Mouse (Mus musculus): ENCODE data around the gene Spn.
"Not testable (repeated sequence)": the region's sequence is repeated elsewhere in the genome, so short reads cannot be mapped to it uniquely, and the experiment has no call there.

The Spn gene

DNA sequence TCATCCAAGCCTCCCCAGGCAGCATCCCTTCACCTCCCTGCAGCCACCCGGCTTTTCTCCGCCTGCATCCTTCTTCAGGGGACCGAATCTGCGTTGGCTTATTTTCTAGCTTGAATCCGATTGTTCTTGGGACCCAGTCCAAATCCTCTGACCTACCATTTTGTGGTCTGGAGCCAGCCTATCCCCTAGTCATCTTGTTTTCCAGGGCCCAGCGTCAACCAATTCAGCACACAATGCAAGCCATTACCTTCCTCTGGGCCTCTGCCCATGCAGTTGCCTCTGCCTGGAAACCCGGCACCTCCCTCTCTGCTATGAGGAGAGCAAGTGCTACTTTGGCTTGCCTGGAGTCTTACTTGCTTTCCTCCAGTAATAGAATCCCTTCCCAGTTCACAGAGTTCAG lies 32.1 kb downstream of the Spn start:
- no peak for DNase-seq (ENCODE audit: low read depth, low spot score)

DNA sequence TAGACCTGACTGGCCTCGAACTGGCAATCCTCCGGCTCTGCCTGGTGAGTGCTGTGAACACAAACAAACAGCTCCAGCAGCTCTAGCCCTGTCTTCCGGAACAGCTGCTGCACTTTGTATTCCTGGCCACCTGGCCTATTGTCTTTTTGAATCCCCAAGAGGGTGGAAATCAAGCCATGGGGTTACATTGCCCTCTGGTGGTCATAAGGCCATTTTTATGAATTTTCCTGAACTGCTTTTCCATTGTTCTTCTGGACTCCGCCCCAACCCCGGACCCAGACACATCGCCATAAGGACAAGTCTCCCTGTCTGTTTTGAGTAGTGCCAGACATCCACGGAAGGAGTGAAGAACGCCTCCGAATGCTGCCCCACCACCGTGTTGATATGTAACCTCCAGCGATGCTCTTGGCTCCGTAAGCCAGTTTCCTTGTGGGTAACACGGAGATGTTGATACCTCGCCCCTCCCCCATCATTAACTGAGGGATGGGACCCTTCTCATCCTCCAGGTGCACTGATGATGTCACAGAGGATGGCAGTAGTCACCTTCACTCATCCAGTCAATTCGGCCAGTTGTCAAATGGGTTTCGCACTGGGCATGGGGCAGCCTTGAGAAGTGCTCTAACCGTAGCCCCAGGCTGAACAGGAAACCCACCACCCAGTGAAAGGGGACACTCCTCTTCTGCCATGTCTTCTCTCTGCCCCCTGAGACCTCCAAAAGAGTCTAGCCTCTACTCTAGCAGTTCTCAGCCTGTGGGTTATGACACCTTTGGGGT lies 32.9 kb downstream of the Spn start:
- DNase-seq (ENCODE audit: low read depth, low spot score), result peak; percentile 60

DNA sequence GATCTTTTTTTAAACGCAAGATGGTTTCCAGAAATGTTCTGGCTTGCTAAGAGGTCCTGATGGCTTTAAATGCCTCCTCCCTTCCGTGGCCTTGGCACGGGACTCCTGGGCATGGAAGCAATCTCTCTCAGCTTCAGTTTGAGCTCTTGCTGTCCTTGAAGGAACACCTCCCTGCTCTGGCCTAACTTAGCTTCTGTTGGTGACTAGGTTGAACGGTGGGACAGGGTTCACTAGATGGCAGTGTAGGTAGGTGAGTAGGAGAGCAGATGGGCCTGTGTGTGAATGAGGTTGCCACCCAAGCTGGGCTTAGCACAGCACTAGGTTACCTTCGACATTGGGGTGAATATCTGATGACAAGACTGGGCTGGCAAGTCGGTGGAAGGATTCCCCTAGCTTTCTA lies 33.7 kb downstream of the Spn start:
- no peak for DNase-seq (ENCODE audit: low read depth, low spot score)

DNA sequence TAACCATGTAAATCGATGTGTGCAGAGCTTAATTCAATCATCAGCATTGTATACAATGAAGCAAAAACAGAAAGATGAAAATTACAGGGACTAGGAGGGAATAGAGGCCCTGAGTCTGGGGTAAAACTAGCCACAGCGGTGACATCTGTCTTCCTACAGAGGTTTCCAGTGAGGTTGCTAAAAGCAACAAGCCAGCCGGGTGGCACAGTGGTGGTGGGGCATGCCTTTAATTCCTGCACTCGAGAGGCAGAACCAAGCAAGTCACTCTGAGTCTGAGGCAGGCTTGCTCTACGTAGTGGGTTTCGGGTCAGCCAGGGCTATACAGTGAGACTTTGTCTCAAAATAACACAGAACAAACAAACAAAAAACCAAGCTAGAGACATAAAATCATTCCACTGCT lies 35.5 kb downstream of the Spn start:
- no peak for DNase-seq (ENCODE audit: low read depth, low spot score)

DNA sequence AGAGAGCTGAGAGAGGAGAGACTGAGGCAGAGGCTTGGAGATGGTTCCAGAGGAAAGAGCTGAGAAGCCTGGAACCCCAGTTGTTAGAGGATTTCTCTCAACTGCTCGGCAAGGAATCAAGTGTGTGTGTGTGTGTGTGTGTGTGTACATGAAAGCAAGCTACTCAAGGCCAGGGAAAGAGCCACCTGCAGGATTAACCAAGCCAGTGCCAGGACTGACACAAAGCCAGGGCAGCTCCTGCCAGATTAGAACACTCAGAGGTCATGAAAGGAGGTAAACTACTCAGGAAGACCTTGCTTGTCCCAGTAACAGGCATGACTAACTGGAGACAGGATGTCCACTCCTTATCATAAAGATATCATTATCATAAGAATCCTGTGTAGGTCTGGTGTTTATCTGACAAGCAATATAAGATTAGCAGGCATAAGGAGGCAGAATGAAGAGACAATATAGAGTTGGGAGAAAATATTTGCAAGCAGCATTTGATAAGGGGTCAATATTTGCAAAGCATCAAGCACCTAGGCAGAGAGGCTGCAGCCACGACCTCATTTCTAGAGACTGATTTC lies 36.1 kb downstream of the Spn start:
- DNase-seq (ENCODE audit: low read depth, low spot score), result no peak

DNA sequence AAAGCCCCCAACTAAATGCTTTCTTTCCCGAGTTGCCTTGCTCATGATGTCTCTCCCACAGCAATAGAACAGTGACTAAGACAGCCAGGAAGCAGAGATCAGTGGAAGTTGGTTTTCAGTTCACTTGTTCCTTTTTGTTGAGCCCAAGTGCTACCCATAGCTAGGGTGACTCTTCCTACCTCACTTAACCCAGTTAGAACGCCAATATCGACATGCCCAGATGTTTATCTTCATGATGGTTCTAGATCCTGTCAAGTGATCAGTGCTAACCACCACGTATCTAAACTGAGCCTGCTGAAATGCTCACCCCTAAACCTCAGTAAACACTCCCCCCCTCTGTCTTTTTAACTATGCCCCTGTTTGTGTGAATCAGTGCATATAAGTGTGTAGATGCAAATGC lies 38.1 kb downstream of the Spn start:
- no peak for DNase-seq (ENCODE audit: low read depth, low spot score)

DNA sequence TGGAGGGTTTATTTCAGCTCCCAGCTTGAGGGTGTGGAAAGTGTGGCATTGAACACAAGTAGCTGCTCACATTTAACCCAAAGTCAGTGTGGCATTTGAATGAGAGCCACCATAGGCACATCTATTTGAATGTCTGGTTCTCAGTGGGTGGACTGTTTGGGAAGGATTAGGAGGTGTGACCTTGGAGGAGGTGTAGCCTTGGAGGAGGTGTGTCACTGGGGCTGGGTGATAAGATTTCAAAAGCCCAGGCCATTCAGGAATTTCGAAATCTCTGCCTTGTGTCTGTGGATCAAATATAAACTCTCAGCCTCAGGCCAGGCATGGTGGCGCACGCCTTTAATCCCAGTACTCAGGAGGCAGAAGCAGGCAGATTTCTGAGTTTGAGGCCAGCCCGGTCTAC lies 38.7 kb downstream of the Spn start:
- no peak for DNase-seq (ENCODE audit: low read depth, low spot score)

DNA sequence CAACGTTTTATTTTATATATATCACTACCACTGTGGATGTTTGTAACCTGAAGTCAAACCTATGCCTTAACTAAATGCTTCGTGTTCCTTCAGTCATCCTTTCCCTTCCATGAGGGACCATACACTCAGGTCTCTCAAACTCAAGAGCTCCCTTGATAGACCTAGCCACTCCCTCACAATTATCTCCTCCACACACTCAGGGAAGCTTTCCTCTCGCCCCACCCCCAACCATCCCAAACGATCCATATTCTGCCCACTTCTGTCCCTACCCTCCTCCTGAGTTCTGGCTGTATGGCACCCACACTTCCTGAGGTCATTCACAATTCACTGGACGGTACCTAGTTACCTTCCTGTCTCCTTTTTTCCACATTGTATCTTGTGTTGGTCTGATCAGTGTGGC lies 39.1 kb downstream of the Spn start:
- DNase-seq (ENCODE audit: low read depth, low spot score), result no peak

DNA sequence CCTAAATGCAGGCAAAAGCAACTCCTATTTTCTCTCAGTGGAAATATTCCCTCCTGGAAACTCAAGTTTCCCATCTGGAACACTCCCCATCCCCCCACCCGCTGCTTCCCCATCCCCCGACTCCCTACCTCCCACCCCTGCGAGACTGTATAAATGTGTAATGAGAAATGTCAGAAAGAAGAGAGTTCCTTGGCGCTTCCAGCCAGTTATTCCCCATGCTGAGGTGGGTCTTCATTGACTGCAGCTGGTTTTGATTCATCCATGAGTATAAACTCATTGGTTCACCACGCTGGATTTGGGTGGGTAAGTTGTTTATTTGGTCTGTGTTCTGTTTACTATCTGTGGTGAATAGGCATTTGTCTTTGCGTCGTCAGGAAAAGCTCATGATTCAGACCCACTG lies 41.2 kb downstream of the Spn start:
- DNase-seq (ENCODE audit: low read depth, low spot score), result no peak

DNA sequence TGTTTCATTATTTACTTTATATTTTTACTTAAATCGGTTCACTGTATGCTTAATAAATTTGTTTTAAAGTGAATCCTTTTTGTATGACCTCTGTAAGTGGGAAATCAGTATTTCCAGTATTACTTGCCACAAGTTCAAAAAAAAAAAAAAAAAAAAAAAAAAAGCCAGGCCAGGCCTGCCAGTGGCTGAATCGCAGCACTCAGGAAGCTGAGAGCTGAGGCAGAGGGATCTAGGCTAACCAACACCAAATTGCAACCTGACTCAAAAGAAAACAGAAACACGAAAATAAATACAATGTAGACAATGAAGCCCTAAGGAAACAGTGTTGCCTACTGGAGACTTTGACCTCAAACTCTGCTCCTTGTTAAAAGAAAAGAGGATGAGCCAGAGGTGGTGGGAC lies 43.7 kb downstream of the Spn start:
- no peak for DNase-seq (ENCODE audit: low read depth, low spot score)

DNA sequence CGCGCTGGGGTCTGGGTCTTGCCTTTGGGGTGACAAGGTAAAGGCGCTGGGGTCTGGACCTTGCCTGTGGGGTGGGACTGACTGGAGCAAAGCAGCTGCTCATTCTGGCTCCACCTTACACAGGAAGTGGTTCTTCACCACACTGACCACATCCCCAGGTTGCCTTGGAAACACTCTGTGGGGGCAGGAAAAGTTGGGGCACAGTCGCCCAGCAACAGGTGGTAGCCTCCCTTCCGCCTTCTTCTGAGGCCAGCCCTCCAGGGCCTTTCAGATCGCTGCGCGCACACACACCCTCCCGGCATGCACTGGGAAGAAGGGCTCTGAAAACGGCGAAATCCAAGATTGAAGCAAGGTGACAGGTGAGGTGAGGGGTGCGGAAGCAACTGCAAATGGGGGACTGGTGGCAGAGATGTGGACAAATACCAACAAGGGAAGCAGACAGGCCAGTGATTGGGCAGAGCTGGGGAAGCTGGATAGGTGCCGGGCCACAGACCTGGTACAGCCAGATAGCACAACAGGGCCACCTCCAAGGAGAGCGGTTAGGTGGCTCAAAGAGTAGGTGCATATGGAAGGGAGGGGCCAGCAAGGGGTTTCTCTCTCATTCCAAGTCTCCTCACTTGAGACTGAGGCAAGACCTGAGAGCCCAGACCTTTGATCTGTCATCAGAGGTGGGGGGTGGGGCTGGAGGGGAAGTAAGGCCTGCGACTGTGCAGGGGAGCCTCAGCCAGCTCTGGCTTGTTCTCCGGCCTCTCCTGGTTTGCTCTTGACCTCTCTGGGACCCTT lies 46.3 kb downstream of the Spn start, which contains the start of gene AI467606:
Gene AI467606 (plus strand): TSS at position 246 of the 783 bp plus-strand sequence.
- no peak for DNase-seq (ENCODE audit: low read depth, low spot score)

DNA sequence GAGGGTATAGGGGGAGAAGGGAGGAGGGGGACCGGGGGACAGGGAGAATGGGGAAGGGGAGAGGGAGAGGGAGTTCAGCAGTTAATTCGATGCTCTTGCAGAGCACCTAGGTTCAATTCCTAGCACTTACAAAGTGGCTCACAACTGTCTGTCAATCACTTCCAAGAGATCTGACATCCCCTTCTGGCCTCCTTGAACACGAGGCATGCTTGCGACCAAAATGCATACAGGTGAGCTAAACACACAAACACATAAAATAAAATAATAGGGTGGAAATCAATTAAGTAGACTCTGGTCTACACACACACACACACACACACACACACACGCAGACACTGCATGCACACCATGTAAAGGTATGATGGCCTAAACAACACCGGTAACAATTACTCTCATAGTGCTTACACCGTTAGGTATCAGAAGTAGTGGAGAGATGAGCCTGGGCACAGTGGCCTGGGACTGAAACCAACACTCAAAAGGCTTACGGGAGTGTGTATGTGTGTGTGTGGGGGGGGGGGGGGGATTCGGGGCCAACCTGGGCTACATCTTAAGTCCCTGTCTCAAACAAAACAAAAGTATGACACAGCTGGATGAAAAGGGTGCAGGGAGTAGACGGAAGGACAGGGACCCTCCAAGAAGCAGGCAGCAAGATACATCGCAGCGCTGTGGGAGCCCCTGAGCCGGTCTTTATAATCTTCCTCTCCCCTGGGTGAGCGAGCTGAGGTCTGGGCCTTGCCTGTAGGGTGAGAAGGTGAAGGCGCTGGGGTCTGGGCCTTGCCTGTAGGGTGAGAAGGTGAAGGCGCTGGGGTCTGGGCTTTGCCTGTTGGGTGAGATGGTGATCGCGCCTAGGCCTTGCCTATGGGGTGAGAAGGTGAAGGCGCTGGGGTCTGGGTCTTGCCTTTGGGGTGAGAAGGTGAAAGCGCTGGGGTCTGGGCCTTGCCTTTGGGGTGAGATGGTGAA lies 47.2 kb downstream of the Spn start:
- no peak for DNase-seq (ENCODE audit: low read depth, low spot score)

DNA sequence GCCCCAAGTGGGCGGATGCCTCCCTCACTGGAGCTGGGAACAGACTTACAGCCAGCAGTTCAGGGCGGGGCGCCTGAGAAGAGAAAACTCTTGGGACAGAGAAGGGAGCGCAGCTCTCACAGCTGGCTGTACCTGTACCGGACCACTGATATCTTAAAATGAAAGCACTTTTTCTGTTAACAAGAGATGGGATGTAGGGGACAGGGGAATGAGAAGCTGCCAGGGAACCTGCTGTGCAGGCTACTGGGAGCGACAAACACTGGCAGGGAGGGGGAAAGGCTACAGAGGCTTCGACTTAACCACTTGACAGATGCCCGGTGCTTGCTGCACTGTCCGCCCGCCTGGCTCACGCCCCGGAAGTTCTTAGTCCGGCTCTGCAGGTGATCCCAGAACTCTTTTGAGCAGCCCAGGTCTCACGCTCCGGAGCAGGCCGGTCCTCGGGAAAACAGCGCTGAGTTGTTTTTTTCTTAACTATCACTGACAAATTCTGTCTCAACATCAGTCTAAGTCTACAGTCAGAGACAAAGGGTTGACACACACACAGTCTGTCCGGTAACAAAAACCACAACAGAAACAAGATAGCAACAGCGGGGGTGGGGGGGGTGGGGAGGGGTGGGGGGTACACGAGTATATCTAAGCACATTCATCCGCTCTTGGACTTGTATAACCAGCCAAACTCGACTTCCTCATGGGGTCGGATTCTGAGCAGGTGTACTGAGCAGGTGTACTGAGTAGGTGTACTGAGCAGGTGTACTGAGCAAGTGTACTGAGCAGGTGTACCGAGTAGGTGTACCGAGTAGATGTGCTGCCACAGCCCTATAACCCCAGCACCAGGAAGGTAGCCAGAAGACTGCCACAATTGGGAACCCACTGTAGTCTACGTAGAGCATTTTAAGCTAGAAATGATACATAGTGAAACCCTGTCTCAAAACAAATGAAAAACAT lies 48.5 kb downstream of the Spn start:
- DNase-seq (ENCODE audit: low read depth, low spot score), result no peak

DNA sequence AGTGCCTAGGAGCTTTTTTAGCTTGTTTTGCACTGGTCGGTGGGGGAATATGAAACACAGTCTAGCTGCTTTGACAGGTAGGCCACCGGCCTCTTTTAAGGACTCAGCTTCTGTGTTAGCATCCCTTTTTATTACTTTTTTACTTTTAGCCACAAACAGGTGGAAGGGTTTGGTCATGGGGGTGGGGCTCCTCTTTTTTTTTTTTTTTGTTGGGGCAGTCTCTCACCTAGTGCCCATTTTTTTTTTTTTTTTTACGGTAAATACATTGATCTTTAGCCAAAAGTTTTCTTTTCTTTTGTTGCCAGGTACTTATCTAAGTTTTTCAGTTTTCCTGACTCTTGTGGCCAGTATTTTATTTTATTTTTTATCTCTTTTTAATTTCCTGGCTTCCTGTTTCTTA lies 49.5 kb downstream of the Spn start:
- DNase-seq (ENCODE audit: low read depth, low spot score), result no peak

DNA sequence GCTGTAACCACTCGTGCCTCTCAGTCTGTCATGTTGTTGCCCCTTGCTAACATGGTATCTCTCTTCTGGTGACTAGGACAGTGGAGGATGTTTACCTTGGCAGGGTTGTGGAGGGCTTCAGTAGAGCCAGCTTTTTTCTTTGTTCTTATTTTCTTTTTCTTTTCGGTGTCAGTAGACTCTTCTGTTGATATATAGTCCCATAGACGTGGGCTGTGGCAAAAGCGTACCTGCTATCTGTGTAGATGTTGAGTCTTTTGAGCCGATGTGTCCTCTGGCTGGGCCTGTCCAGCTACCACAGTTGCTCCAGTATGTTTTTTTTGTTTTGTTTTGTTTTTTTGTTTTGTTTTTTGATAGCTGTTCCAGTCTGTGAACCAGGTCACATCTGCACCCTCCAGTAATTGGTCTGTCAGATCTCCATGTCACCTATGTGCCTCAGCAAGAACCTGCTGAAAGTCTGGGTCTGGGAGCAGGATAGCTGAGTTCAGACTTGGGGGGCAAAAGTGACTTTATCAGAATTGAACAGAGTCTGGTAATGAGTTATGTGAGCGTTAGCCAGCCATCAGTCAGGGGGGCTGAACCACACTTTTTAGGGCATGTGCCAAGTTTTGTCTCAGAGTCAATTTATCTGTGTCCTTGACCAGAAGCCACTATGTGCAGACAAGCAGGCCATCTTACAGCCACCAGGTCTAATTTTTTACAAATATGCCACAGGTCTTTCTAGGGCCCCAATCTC lies 50.2 kb downstream of the Spn start, which contains the start of gene Zg16:
Gene Zg16 (minus strand): TSS at position 51 of the 733 bp plus-strand sequence.
- DNase-seq (ENCODE audit: low read depth, low spot score), result not testable (repeated sequence)

DNA sequence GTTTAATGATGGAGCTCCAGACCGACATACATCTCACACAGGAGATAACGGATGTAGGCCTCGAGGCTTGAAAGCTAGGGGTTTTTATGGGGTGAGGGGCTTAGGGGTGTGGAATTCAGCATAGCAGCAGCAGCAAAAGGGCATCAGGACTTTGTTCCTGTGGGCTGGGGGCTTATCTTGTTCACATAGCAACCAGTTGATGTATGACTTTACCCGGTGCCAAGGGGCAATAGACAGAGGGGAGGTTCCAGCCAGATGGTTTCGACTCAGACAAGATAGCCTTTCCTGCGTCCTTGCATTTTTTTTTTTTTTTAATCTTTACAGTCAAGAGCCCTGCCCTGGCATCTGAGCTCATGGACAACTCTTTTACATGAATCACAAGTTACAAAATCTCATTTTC lies 51.9 kb downstream of the Spn start:
- not testable (repeated sequence) for DNase-seq (ENCODE audit: low read depth, low spot score)

DNA sequence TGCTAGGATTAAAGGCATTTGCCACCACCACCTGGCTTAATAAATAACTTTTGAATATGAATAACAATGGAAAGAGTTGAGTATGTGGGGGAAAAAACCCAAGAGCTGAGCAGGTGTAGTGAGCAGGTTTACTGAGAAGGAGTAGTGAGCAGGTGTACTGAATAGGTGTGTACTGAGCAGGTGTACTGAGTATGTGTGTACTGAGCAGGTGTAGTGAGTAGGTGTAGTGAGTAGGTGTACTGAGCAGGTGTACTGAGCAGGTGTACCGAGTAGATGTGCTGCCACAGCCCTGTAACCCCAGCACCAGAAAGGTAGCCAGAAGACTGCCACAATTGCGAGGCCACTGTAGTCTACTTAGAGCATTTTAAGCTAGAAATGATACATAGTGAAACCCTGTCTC lies 52.8 kb downstream of the Spn start:
- no peak for DNase-seq (ENCODE audit: low read depth, low spot score)

DNA sequence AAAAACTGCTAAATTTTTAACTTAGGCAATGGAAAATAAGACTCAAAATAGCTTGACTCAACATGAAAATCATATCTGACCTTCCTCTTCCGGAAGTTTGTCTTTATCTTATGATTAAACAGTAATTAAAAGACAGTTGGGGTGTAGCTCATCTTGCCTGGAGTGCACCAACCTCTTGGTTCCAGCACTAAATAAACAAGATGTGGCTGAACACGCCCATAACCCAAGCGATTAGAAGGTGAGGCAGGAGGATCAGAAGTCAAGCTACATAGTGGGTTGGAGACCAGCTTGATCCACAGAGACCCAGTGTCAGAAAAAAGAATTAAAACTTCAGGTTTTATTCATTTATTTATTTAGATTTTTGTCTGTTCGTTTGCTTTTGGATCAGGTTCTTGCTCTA lies 53.9 kb downstream of the Spn start:
- no peak for DNase-seq (ENCODE audit: low read depth, low spot score)

DNA sequence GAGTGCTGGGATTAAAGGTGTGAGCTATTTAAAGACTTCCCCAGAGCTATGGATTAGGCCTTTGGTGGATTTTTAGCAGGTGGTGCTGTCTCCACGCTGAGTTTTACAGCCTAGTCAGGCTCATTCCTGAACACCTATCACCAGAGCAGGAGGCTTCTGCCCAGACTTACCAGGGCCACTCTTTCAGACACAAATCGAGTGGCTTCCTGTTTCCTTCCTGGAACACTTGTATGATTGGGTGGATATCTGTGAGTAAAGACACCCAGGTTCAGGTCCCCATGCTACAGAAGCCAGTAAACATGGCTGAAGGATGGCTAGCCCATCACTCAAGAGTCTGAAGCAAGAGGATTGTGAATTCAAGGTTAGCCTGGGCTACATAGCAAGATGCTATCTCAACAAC lies 54.6 kb downstream of the Spn start:
- DNase-seq (ENCODE audit: low read depth, low spot score), result no peak

DNA sequence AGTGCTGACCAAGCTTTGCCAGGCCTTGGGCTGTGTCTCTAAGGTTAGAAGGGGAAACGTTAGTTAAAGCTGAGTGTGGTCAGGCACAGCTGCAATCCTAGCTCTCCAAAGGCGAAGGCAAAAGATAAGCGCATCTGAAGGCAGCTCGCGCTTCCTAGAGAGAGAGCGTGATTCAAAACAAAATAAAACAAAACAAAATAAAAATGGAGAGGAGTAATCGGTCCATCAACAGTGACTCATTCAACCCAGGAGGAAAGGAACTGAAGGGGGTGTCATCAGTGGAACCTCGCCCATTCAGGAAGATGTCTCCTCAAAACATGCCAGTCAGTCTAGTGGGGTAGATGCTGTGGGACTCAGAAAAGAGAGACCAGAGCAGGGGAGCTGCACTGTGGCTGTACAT lies 55.4 kb downstream of the Spn start:
- no peak for DNase-seq (ENCODE audit: low read depth, low spot score)

All from brain, embryonic 18.5 days (tissue).